Mouse (Mus musculus) liver, postnatal 0 days (tissue): Measurements from ENCODE around the gene Nudt9.

ENCODE experiments used
- CTCF ChIP-seq: sonication (generic); IDR thresholded peaks from 2 replicates; pipeline ENCODE4 v1.5.1; 2016; ENCODE audit warnings: antibody characterized with exemption, low read depth
- EP300 ChIP-seq: IDR thresholded peaks from 2 replicates; pipeline ENCODE4 v1.6.1; 2016; ENCODE audit warnings: antibody characterized with exemption, low read depth, mild to moderate bottlenecking

- TF ChIP-seq CTCF, result no peak
- TF ChIP-seq EP300, result no peak
Observed at GRCm38 (mm10) chr5:104096078-104096938, 50.2 kb downstream of the Nudt9 start.
